Mouse (Mus musculus): ENCODE data around the gene Stk32b. TPM values are rescaled to one million over a fixed set of nuclear protein-coding genes. Genes with fewer than 3 reads are reported as not detected.

Gene Stk32b
- polyA plus RNA-seq, 1 experiment from 2014 or later, result 7.2 TPM

DNA sequence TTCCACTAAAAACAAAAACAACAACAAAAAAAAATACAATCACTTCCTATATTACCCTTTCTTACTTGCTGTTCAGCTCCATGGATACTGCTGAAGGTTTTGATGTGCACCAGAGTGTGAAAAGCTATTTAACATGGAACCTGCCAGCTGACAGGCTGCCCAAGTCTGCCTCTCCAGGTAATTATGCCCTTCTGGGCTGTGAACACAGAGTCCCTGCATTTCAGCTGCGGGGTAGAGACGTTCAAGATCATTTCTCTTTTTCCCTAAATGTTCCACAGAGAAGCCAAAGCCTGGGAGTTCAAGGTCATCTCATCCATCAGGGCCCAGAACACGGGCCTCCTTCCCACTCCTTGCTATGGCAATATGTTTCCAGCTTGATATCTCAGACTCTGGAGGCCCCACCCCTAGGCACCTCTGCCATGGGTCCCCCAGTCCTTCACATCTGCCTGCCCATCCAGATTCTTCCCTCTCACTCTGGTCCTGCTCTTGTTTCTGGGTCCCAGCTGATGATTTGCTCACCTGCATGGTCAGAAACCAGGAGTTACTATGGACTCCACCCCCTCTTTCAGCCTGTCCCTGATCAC is 244.9 kb downstream of the Stk32b start:
- no peak overlapping the region for H3K9ac ChIP-seq
- H3K4me3 ChIP-seq, result no peak overlapping the region
- H3K36me3 ChIP-seq, result no peaks in the 10 kb centered on the region
- no peaks in the 10 kb centered on the region for H3K27me3 ChIP-seq
- no peaks in the 10 kb centered on the region for H3K4me1 ChIP-seq
- no peaks in the 10 kb centered on the region for H3K9me3 ChIP-seq
- no peak for ATAC-seq (ENCODE audit: low FRiP score, low read depth)
- H3K27ac ChIP-seq, result no peak overlapping the region
- WGBS, result 70% methylated on average over 3 of the region's 3 CpGs
- H3K4me2 ChIP-seq (replicated peaks), result no peak overlapping the region

DNA sequence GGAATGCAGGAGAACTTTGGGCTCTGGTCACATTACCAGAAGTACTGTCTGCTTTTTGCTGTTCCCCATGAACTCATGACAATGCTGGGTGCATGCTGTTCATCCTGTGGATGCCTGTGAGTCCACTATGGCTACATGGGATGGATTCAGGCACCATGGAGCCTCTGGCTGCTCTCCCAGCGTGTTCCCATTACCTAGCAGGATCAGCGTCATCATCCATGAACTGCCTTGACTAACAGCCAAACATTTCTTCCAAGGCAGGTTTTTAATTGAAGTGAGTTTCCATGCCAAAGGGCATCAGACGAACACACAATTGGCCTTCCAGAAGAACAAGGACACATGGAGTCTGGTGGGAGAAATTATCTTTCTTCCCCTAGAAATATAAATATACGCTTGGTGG is 245.4 kb downstream of the Stk32b start:
- Histone ChIP-seq H3K4me1 (no peaks in the 10 kb centered on the region), H3K4me2 (replicated peaks) (no peak overlapping the region), H3K27ac (no peak overlapping the region), H3K4me3 (no peak overlapping the region), H3K27me3 (no peaks in the 10 kb centered on the region), H3K9ac (no peak overlapping the region), H3K9me3 (no peaks in the 10 kb centered on the region), H3K36me3 (no peaks in the 10 kb centered on the region)
- no peak for ATAC-seq (ENCODE audit: low FRiP score, low read depth)
- WGBS, result 85% methylated on average over 4 of the region's 4 CpGs

DNA sequence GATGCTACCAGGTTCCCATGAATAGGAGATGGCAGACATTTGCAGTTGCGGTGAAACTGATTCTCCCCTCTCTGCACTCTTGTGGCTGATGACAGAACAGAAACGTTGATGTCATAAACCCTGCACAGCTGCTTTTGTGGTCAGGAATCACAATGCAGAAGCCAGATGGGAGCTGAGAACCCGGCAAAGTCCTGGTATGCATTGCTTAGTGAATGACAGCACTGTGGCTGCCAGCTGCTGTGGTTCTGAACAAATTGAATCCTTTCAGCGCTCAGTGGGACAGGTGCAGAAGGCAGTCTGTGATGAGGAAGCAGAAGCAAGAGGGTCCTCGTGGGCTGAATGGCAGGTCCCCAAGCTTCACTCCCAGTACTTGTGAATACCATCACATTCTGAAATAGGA is 247.9 kb downstream of the Stk32b start:
- no peak for ATAC-seq (ENCODE audit: low FRiP score, low read depth)
- Histone ChIP-seq H3K9ac (no peak overlapping the region), H3K36me3 (no peaks in the 10 kb centered on the region; the same call in 1 of the 2 replicates), H3K4me2 (replicated peaks) (no peak overlapping the region), H3K27me3 (no peaks in the 10 kb centered on the region), H3K27ac (no peak overlapping the region), H3K9me3 (no peaks in the 10 kb centered on the region), H3K4me1 (no peaks in the 10 kb centered on the region), H3K4me3 (no peak overlapping the region)
- WGBS, result 62% methylated on average over 5 of the region's 5 CpGs

DNA sequence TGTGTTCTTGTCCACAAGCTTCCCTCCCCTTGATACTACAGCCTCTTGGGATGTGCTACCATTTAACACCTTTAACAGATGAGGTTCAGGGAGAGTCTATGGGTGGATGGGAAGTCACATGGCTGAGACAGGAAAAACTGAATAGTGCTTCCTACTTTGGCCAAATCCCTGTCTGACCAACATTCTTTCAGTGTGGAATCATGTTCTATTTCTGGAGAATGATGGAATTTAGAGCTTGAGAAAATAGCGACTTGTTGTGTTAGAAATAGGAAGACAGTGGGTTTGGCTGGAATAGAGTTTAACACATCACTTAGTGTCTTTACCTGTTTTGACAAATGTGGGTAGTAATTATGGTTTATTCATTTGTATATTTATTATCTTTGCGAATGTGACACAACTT is 249.3 kb downstream of the Stk32b start:
- Histone ChIP-seq H3K4me3 (no peak overlapping the region), H3K4me2 (replicated peaks) (no peak overlapping the region), H3K27me3 (no peaks in the 10 kb centered on the region), H3K36me3 (no peaks in the 10 kb centered on the region; the same call in 1 of the 2 replicates), H3K9me3 (no peaks in the 10 kb centered on the region), H3K27ac (no peak overlapping the region), H3K9ac (no peak overlapping the region), H3K4me1 (no peaks in the 10 kb centered on the region)
- no peak for ATAC-seq (ENCODE audit: low FRiP score, low read depth)
- 82% methylated on average over 2 of the region's 2 CpGs for WGBS

DNA sequence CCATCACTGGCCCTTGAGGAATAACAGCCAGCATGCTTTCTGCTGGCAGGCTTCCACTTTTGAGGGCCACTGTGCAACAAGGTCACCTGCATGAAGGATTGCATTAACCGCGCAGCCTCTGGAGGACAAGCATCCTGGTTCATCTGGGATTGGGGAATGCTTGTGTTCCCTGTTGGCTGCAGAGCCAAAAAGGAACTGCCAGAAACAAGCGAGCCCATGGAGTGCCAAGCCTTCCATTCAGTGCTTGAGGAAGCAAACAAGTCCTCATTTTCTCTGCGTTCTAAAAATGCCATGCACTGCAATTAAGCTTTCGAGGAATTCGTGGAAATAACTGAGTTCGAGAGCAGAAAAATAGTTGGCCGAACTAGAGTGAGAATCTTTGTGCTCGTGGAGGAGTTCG is 251.5 kb downstream of the Stk32b start:
- 90% methylated on average over 10 of the region's 10 CpGs for whole genome bisulfite sequencing
- no peak overlapping the region for H3K4me3 ChIP-seq
- H3K4me1 ChIP-seq, result no peaks in the 10 kb centered on the region
- H3K27ac ChIP-seq, result no peak overlapping the region
- H3K9me3 ChIP-seq, result no peaks in the 10 kb centered on the region
- H3K36me3 ChIP-seq, result no peaks in the 10 kb centered on the region; the same call in 1 of the 2 replicates
- H3K4me2 ChIP-seq (replicated peaks), result no peak overlapping the region
- H3K9ac ChIP-seq, result no peak overlapping the region
- H3K27me3 ChIP-seq, result no peaks in the 10 kb centered on the region
- ATAC-seq (ENCODE audit: low FRiP score, low read depth), result no peak

DNA sequence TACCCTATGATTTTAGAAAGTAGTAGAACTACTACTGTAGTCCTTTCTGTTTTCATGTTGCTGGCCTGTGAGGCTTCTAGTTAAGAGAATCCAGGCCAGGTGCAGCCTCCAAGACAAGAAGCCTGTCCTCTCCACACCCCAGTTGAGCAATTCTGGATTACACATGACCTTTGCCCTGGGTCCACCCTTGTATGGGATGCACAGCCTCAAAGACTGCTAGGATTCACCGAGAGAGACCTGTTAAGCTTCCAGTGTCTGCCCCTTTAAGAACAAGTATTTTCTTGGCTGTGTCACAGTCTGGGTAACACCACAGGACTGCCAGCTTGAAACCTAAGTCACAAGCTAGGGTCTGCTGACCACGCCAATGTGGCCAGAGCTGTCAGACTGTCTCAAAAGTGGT is 258.7 kb downstream of the Stk32b start:
- ATAC-seq (ENCODE audit: low FRiP score, low read depth), result no peak
- 71% methylated on average over 2 of the region's 2 CpGs for WGBS
- Histone ChIP-seq H3K27me3 (no peaks in the 10 kb centered on the region), H3K4me1 (no peaks in the 10 kb centered on the region), H3K27ac (no peak overlapping the region), H3K36me3 (peaks cover 3% of the 10 kb centered on the region; the same call in 1 of the 2 replicates), H3K4me3 (no peak overlapping the region), H3K4me2 (replicated peaks) (no peak overlapping the region), H3K9ac (no peak overlapping the region), H3K9me3 (no peaks in the 10 kb centered on the region)

DNA sequence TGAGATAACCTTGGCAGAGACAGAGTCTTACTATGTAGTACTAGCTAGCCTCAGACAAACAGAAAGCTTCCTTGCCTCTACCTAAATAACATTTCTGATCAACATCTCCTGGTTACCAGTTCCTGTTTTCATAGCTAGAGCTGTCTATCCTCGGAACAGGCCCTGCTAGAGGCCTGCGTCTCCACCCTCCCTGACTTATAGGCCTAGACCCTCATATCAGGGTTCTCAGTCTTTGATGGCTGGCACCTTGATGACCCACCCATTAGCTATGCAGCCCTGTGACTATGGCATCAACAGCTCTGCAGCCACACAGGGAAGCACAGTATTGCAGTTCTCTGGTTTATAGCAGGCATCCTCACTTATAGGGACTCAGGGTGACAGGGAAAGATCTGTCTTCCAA is 259.1 kb downstream of the Stk32b start:
- Histone ChIP-seq H3K4me1 (no peaks in the 10 kb centered on the region), H3K9me3 (no peaks in the 10 kb centered on the region), H3K27me3 (no peaks in the 10 kb centered on the region), H3K9ac (no peak overlapping the region), H3K36me3 (peaks cover 3% of the 10 kb centered on the region; the same call in 1 of the 2 replicates), H3K27ac (no peak overlapping the region), H3K4me2 (replicated peaks) (no peak overlapping the region), H3K4me3 (no peak overlapping the region)
- WGBS, result 86% methylated on average over 2 of the region's 2 CpGs
- ATAC-seq (ENCODE audit: low FRiP score, low read depth), result no peak

DNA sequence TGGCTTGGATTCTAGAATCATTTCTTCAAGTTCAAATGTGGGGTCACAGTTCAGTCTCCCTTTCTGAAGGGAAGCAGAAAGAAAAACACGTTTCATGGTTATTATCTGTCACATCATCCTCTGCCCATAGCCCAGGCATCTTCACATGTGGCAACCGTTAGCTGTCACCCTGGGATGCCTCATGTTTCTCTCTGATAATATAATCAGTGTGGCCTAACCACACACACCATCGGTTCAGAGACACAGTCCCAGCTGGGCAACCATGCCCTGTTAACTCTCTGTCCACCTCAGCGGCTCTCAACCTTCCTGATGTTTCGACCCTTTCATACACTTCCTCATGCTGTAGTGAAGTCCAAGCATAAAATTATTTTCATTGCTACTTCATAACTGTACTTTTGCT is 259.8 kb downstream of the Stk32b start:
- WGBS, result 76% methylated on average over 5 of the region's 5 CpGs
- H3K9ac ChIP-seq, result no peak overlapping the region
- no peaks in the 10 kb centered on the region for H3K27me3 ChIP-seq
- H3K27ac ChIP-seq, result no peak overlapping the region
- no peaks in the 10 kb centered on the region for H3K9me3 ChIP-seq
- no peak overlapping the region for H3K4me3 ChIP-seq
- no peak overlapping the region for H3K4me2 ChIP-seq (replicated peaks)
- peaks cover 3% of the 10 kb centered on the region; the same call in 1 of the 2 replicates for H3K36me3 ChIP-seq
- no peaks in the 10 kb centered on the region for H3K4me1 ChIP-seq
- ATAC-seq (ENCODE audit: low FRiP score, low read depth), result no peak

DNA sequence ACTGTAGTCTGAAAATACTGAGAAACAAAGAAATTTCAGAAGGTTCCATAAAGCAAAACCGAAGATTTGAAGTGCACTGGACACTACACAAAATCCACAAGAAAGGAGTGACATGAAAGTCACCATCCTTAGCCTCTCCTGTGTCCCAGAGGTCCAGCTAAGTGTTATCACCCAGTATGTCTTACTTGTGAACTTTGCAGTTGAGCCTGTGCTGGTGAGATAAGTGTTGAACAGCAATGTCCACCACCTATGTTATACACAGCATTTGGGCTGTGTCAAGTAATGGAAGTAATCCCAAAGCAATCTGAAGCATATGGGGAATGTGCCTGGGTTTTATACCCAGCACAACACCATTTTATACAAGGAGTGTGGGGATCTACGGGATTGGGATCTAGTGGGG is 260.4 kb downstream of the Stk32b start:
- no peak for ATAC-seq (ENCODE audit: low FRiP score, low read depth)
- H3K4me2 ChIP-seq (replicated peaks), result no peak overlapping the region
- no peaks in the 10 kb centered on the region for H3K4me1 ChIP-seq
- H3K9me3 ChIP-seq, result no peaks in the 10 kb centered on the region
- H3K4me3 ChIP-seq, result no peak overlapping the region
- H3K36me3 ChIP-seq, result peaks cover 3% of the 10 kb centered on the region; the same call in 1 of the 2 replicates
- H3K27me3 ChIP-seq, result no peaks in the 10 kb centered on the region
- no peak overlapping the region for H3K27ac ChIP-seq
- WGBS, result 74% methylated on average over 2 of the region's 2 CpGs
- no peak overlapping the region for H3K9ac ChIP-seq

DNA sequence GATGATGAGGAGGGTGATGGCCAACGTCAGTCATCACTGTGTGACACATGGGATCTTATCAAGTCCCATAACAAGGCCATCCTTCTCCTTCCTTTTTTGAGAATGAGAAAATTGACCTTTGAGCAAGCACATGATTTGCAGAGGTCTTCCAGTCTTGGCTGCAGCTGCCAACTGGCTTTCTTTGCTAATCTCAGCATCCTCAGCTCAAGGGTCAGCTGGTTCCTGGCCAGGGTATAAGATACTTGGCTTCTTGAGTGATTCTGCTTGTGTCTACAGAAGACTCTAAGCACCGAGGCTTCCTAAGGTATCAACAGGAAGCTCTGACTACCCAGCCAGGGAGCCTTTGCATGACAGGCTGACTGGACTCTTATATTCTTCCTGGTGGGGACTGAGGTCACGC is 269.4 kb downstream of the Stk32b start:
- Histone ChIP-seq H3K4me2 (replicated peaks) (no peak overlapping the region), H3K4me1 (no peaks in the 10 kb centered on the region), H3K9ac (no peak overlapping the region), H3K27ac (no peak overlapping the region), H3K9me3 (peaks cover 4% of the 10 kb centered on the region; the same call in 1 of the 2 replicates), H3K4me3 (no peak overlapping the region), H3K27me3 (no peaks in the 10 kb centered on the region), H3K36me3 (no peaks in the 10 kb centered on the region; the same call in 1 of the 2 replicates)
- 85% methylated on average over 3 of the region's 3 CpGs for WGBS
- ATAC-seq (ENCODE audit: low FRiP score, low read depth), result no peak

DNA sequence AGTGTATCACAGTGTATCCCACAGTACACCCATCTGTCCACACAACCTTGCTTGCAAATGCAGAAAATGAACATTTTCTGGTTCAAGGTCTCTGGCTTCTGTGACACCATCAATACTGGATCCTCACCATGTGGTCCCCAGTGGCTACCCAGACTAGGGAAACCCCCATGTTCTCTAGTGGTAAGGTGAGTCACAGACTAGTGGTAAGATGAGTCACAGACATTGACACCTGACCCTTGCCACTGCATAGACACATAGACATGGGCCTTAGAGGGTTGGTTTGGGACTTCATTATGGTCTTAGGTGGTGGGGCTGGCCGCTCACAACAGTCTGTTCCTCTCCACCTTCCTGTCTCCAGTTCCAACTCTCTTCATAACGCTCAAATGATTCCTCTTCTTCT is 274.2 kb downstream of the Stk32b start:
- Histone ChIP-seq H3K4me3 (no peak overlapping the region), H3K4me2 (replicated peaks) (no peak overlapping the region), H3K27ac (no peak overlapping the region), H3K4me1 (no peaks in the 10 kb centered on the region), H3K36me3 (no peaks in the 10 kb centered on the region), H3K27me3 (no peaks in the 10 kb centered on the region), H3K9ac (no peak overlapping the region), H3K9me3 (peaks cover 4% of the 10 kb centered on the region; the same call in 1 of the 2 replicates)
- no peak for ATAC-seq (ENCODE audit: low FRiP score, low read depth)
- 63% methylated on average over 2 of the region's 2 CpGs for WGBS

DNA sequence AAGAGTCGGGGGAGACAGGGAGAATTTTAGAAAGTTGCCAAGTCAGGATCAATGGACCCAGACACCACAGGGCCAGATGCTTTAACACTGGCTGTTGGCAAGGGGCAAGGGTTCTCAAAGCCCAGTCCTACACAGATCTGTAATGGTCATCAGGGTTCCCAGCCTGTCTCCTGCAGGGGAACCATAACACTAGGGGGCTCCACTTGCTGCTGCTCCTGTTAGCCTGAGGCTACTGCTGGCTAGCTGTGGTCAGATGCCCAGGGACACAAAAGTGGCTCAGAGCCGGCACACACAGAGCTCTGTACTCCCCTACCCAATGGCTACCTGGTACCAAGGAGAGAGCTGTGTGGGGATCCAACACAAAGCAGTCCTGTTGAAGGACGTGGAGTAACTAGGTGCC is 281.6 kb downstream of the Stk32b start:
- Histone ChIP-seq H3K9me3 (no peaks in the 10 kb centered on the region; the same call in 1 of the 2 replicates), H3K36me3 (no peaks in the 10 kb centered on the region), H3K4me3 (no peak overlapping the region), H3K27ac (no peak overlapping the region), H3K4me1 (no peaks in the 10 kb centered on the region), H3K9ac (no peak overlapping the region), H3K27me3 (no peaks in the 10 kb centered on the region), H3K4me2 (replicated peaks) (no peak overlapping the region)
- no peak for ATAC-seq (ENCODE audit: low FRiP score, low read depth)
- 76% methylated on average over 3 of the region's 3 CpGs for WGBS

DNA sequence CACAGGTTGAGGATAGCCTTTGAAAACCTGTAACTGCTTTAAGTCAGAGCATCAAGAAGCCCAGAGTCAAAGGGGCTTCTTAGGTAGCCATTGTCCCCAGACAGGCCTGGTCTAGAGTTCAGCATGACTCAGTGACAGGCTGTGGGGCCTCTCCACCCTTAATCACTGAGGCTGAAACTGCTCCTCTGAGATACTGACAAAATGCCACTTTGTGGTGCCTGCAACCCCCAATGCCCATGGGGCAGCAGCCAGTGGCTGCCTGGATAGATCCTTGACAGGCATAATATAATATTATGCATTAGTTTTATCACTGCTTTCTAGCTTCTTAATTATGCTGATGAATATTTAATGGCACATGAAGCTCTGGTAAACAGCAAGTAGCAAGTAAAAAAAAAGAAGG is 289.8 kb downstream of the Stk32b start:
- H3K36me3 ChIP-seq, result peaks cover 37% of the 10 kb centered on the region
- no peaks in the 10 kb centered on the region for H3K9me3 ChIP-seq
- no peaks in the 10 kb centered on the region for H3K27me3 ChIP-seq
- H3K27ac ChIP-seq, result no peak overlapping the region
- H3K4me2 ChIP-seq (replicated peaks), result no peak overlapping the region
- no peak overlapping the region for H3K9ac ChIP-seq
- H3K4me3 ChIP-seq, result no peak overlapping the region
- no peak for ATAC-seq (ENCODE audit: low FRiP score, low read depth)
- no peaks in the 10 kb centered on the region for H3K4me1 ChIP-seq

Measured in limb, embryonic 13.5 days (tissue).